Mouse (Mus musculus): ENCODE measurements around the gene Nqo1. TPM values are rescaled to one million over a fixed set of nuclear protein-coding genes. Genes with fewer than 3 reads are reported as not detected.

Gene Nqo1
- polyA plus RNA-seq, 1 experiment from 2014 or later, result 12.5 TPM

DNA sequence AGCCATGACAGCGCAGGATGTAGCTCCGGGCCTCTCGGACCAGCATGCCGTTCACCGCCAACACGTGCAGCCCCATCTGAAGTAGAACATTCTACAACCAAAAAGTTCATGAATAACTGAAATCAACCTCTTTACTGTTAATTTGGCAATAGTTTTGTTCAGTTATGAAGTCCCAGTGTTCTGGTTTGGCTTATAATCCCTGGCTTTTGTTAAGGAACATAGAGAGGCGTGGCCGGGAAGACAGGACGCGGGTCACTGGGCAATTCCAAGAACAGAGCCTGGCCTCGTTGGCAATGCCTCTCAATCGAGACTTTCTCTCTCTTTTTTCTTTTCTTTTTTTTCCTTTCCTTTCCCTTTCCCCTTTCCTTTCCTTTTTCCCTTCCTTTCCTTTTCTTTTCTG, 14.0 kb upstream of the Nqo1 start:
- no peaks in the 10 kb centered on the region for H3K9me3 ChIP-seq (ENCODE audit: control insufficient read depth, low read length)
- H3K9ac ChIP-seq (ENCODE audit: low read depth, low read length), result no peak overlapping the region
- no peak overlapping the region for H3K27ac ChIP-seq (ENCODE audit: low read depth, low read length)
- DNase-seq (ENCODE audit: low spot score) (no peak), ATAC-seq (replicated peaks; ENCODE audit: low FRiP score) (no peak)
- H3K4me1 ChIP-seq (replicated peaks; ENCODE audit: control insufficient read depth, insufficient read depth, low read length), result peaks cover 6% of the 10 kb centered on the region
- no peak overlapping the region for H3K4me2 ChIP-seq
- WGBS, result 95% methylated on average over 12 of the region's 12 CpGs
- no peaks in the 10 kb centered on the region for H3K27me3 ChIP-seq (replicated peaks; ENCODE audit: control insufficient read depth, insufficient read depth, low read length)
- peaks cover 73% of the 10 kb centered on the region for H3K36me3 ChIP-seq (ENCODE audit: control insufficient read depth, insufficient read depth, low read length)
- H3K4me3 ChIP-seq (ENCODE audit: low read depth, low read length), result no peak overlapping the region

DNA sequence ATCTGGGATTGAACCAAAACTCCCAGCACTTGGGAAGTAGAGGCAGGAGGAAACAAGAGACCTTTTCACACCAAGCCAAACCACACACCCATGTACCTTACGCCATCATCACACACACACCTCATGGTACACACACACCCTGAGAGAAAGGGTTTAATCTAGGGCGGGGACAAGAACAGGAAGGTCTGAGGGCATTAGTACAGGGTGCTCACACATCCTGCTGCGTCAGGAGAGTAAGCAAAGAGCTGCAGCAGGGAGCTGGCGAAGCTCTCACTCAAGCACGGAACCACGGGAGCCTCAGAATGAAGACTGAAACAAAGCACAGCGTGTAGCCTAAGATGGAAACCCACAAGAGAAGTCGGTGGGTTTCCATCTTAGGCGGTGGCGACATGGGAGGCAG, 10.9 kb upstream of the Nqo1 start:
- Histone ChIP-seq H3K4me1 (replicated peaks; ENCODE audit: control insufficient read depth, insufficient read depth, low read length) (no peaks in the 10 kb centered on the region), H3K9ac (ENCODE audit: low read depth, low read length) (no peak overlapping the region), H3K27me3 (replicated peaks; ENCODE audit: control insufficient read depth, insufficient read depth, low read length) (no peaks in the 10 kb centered on the region), H3K9me3 (ENCODE audit: control insufficient read depth, low read length) (no peaks in the 10 kb centered on the region), H3K4me2 (no peak overlapping the region), H3K36me3 (ENCODE audit: control insufficient read depth, insufficient read depth, low read length) (peaks cover 58% of the 10 kb centered on the region), H3K27ac (ENCODE audit: low read depth, low read length) (no peak overlapping the region), H3K4me3 (ENCODE audit: low read depth, low read length) (no peak overlapping the region)
- DNase-seq (ENCODE audit: low spot score) (no peak), ATAC-seq (replicated peaks; ENCODE audit: low FRiP score) (no peak)
- WGBS, result 89% methylated on average over 10 of the region's 10 CpGs

DNA sequence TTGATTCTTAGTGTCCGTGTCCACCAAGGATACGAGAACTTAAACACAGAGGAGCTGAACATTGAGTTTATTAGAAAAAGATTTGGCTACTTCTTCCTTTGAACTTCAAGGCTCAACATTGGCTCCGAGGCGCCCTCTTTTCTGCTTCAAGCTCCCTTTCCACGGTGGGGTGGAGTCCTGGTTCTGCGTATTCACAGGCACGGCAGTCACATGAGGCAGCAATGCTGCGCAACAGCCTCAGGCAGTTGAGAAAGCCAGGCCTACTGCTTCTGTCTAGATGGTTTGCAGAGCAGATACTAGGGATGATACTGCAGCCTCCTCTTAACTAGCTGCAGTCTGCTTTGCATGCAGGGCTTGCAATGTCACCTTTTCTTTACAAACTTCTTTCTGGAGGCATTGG, 9.5 kb upstream of the Nqo1 start:
- H3K27ac ChIP-seq (ENCODE audit: low read depth, low read length), result no peak overlapping the region
- H3K27me3 ChIP-seq (replicated peaks; ENCODE audit: control insufficient read depth, insufficient read depth, low read length), result no peaks in the 10 kb centered on the region
- DNase-seq (ENCODE audit: low spot score) (no peak), ATAC-seq (replicated peaks; ENCODE audit: low FRiP score) (no peak)
- H3K4me1 ChIP-seq (replicated peaks; ENCODE audit: control insufficient read depth, insufficient read depth, low read length), result no peaks in the 10 kb centered on the region
- no peak overlapping the region for H3K4me2 ChIP-seq
- no peak overlapping the region for H3K4me3 ChIP-seq (ENCODE audit: low read depth, low read length)
- H3K9ac ChIP-seq (ENCODE audit: low read depth, low read length), result no peak overlapping the region
- 94% methylated on average over 8 of the region's 8 CpGs for WGBS
- H3K9me3 ChIP-seq (ENCODE audit: control insufficient read depth, low read length), result no peaks in the 10 kb centered on the region
- peaks cover 48% of the 10 kb centered on the region for H3K36me3 ChIP-seq (ENCODE audit: control insufficient read depth, insufficient read depth, low read length)

DNA sequence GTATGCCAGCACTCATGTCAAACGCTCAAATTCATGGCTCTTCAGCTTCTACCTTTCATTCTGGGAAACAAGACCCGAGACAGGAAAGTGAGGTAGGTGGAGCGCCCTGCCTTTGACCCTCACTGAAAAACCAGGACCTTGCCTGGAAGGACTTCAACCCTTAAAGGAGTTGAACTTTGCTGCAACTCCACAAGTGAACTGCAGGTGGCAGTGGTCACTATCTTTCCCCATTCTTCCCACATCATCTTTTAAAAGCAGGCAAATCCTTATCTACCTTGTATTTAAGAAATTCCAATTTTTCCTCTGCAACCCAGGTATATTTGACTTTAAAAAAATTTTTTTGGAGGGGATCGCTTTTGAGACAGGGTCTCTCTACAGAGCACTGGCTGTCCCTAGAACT, 8.4 kb upstream of the Nqo1 start:
- ATAC-seq (replicated peaks; ENCODE audit: low FRiP score) (no peak), DNase-seq (ENCODE audit: low spot score) (no peak)
- no peak overlapping the region for H3K4me3 ChIP-seq (ENCODE audit: low read depth, low read length)
- no peaks in the 10 kb centered on the region for H3K4me1 ChIP-seq (replicated peaks; ENCODE audit: control insufficient read depth, insufficient read depth, low read length)
- no peaks in the 10 kb centered on the region for H3K9me3 ChIP-seq (ENCODE audit: control insufficient read depth, low read length)
- H3K27ac ChIP-seq (ENCODE audit: low read depth, low read length), result no peak overlapping the region
- WGBS, result 65% methylated on average over 4 of the region's 4 CpGs
- H3K4me2 ChIP-seq, result no peak overlapping the region
- peaks cover 40% of the 10 kb centered on the region for H3K36me3 ChIP-seq (ENCODE audit: control insufficient read depth, insufficient read depth, low read length)
- H3K27me3 ChIP-seq (replicated peaks; ENCODE audit: control insufficient read depth, insufficient read depth, low read length), result no peaks in the 10 kb centered on the region
- no peak overlapping the region for H3K9ac ChIP-seq (ENCODE audit: low read depth, low read length)

DNA sequence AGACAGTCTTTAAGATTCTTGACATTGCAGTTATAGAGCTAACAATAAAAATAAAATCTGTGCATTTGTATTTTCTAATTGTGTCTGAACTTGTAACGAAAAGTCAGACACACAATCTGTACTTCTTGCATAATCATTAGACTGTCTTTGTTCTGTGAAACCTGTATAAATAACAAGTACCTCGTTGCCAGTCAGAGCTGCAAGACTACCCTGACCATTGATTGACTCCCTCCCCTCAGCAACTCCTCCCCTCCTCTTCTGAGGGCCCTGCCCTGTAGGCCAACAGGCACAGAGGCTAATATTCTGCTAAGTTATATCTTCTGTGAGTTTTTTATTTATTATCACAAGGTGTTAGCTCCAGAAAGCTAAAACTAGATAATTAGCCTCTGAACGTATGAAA, 2.9 kb upstream of the Nqo1 start:
- H3K27me3 ChIP-seq (replicated peaks; ENCODE audit: control insufficient read depth, insufficient read depth, low read length), result no peaks in the 10 kb centered on the region
- H3K9ac ChIP-seq (ENCODE audit: low read depth, low read length), result no peak overlapping the region
- no peaks in the 10 kb centered on the region for H3K9me3 ChIP-seq (ENCODE audit: control insufficient read depth, low read length)
- H3K4me1 ChIP-seq (replicated peaks; ENCODE audit: control insufficient read depth, insufficient read depth, low read length), result peaks cover 20% of the 10 kb centered on the region
- no peak for ATAC-seq (replicated peaks; ENCODE audit: low FRiP score)
- DNase-seq (ENCODE audit: low spot score), result no peak
- no peak overlapping the region for H3K4me3 ChIP-seq (ENCODE audit: low read depth, low read length)
- H3K36me3 ChIP-seq (ENCODE audit: control insufficient read depth, insufficient read depth, low read length), result peaks cover 6% of the 10 kb centered on the region
- 60% methylated on average over 3 of the region's 3 CpGs for WGBS
- no peak overlapping the region for H3K27ac ChIP-seq (ENCODE audit: low read depth, low read length)
- H3K4me2 ChIP-seq, result no peak overlapping the region

DNA sequence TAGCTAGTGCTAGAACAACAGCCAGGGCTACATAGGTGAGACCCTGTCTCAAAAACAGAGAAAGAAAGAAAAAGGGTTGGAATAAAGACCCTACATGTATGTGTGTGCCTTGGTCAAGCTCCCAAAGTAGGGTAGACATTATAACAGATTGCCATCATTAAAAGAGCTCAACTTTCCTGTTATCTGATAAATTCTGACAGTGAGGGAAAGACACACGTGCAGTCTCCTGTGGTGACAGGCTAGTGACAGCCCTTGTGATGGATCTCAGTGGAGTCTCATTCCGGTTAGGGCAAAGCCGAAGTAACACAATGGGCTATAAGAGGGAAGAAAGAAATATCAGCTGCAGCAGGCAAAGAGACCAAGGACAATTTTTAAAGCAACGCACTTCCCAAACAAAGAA, 1.1 kb upstream of the Nqo1 start:
- Histone ChIP-seq H3K27ac (ENCODE audit: low read depth, low read length) (peak overlapping the region; percentile 91), H3K4me2 (peak overlapping the region; percentile 71), H3K4me1 (replicated peaks; ENCODE audit: control insufficient read depth, insufficient read depth, low read length) (peaks cover 20% of the 10 kb centered on the region)

DNA sequence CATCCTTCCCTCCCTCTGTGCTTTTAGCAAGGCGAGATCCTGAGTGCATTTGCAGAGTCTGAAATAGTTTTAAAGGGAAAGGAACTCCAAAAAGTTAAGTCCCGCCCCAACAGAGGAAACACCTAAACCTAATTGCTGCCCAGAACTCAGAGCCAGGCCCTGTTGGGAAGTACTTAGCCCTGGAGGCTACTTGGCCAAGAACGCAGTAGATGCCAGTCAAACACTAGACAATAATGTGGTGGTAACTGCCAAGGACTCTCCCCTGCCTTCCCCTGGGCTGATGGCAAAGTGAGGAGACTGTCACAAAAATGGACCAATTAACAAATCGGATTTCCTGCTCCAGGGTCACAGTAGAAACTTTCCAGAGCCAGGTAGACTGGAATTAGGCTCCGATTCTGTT, 1.1 kb downstream of the Nqo1 start:
- no peak for DNase-seq (ENCODE audit: low spot score)
- H3K9ac ChIP-seq (ENCODE audit: low read depth, low read length), result no peak overlapping the region; the same call in 1 of the 2 replicates
- H3K4me3 ChIP-seq (ENCODE audit: low read depth, low read length), result no peak overlapping the region
- H3K4me1 ChIP-seq (replicated peaks; ENCODE audit: control insufficient read depth, insufficient read depth, low read length), result peaks cover 20% of the 10 kb centered on the region
- no peaks in the 10 kb centered on the region for H3K27me3 ChIP-seq (replicated peaks; ENCODE audit: control insufficient read depth, insufficient read depth, low read length)
- H3K9me3 ChIP-seq (ENCODE audit: control insufficient read depth, low read length), result no peaks in the 10 kb centered on the region
- H3K36me3 ChIP-seq (ENCODE audit: control insufficient read depth, insufficient read depth, low read length), result no peaks in the 10 kb centered on the region
- no peak overlapping the region for H3K27ac ChIP-seq (ENCODE audit: low read depth, low read length)
- 79% methylated on average over 5 of the region's 5 CpGs for whole genome bisulfite sequencing
- ATAC-seq (replicated peaks; ENCODE audit: low FRiP score), result no peak
- peak overlapping the region; percentile 71; the same call in 1 of the 2 replicates for H3K4me2 ChIP-seq

More for the DNA sequence above, 1.1 kb upstream of the Nqo1 start:
- no peak for ATAC-seq (replicated peaks; ENCODE audit: low FRiP score)
- H3K27me3 ChIP-seq (replicated peaks; ENCODE audit: control insufficient read depth, insufficient read depth, low read length), result no peaks in the 10 kb centered on the region
- 61% methylated on average over 4 of the region's 4 CpGs for WGBS
- no peaks in the 10 kb centered on the region for H3K9me3 ChIP-seq (ENCODE audit: control insufficient read depth, low read length)
- no peak for DNase-seq (ENCODE audit: low spot score)
- peak overlapping the region; percentile 67 for H3K9ac ChIP-seq (ENCODE audit: low read depth, low read length)
- H3K36me3 ChIP-seq (ENCODE audit: control insufficient read depth, insufficient read depth, low read length), result peaks cover 2% of the 10 kb centered on the region; the same call in 1 of the 2 replicates
- H3K4me3 ChIP-seq (ENCODE audit: low read depth, low read length), result peak overlapping the region; percentile 38

DNA sequence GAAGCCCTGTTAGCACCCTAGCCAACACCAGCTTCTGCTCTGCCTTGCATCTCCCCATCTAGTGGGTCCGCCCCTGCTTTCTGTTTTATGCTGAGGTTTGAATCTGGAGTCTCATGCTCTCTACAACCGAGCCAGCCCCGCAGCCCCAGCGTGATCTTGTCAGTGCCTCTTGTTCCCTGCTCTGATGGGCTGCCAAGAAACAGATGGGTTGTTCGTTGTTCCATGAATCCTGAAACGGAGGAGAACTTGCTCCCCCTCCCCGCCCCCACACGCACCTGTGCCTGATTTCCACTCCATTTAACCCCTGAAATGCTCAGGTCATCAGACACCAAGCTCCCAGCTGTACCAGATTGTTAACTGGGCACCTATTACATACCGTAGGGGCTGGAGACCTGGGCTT, 3.5 kb downstream of the Nqo1 start:
- Histone ChIP-seq H3K27me3 (replicated peaks; ENCODE audit: control insufficient read depth, insufficient read depth, low read length) (no peaks in the 10 kb centered on the region), H3K9ac (ENCODE audit: low read depth, low read length) (no peak overlapping the region), H3K9me3 (ENCODE audit: control insufficient read depth, low read length) (no peaks in the 10 kb centered on the region), H3K4me3 (ENCODE audit: low read depth, low read length) (no peak overlapping the region), H3K4me2 (no peak overlapping the region), H3K27ac (ENCODE audit: low read depth, low read length) (no peak overlapping the region), H3K4me1 (replicated peaks; ENCODE audit: control insufficient read depth, insufficient read depth, low read length) (peaks cover 12% of the 10 kb centered on the region), H3K36me3 (ENCODE audit: control insufficient read depth, insufficient read depth, low read length) (no peaks in the 10 kb centered on the region)
- 44% methylated on average over 9 of the region's 9 CpGs for WGBS
- ATAC-seq (replicated peaks; ENCODE audit: low FRiP score), result no peak
- no peak for DNase-seq (ENCODE audit: low spot score)

DNA sequence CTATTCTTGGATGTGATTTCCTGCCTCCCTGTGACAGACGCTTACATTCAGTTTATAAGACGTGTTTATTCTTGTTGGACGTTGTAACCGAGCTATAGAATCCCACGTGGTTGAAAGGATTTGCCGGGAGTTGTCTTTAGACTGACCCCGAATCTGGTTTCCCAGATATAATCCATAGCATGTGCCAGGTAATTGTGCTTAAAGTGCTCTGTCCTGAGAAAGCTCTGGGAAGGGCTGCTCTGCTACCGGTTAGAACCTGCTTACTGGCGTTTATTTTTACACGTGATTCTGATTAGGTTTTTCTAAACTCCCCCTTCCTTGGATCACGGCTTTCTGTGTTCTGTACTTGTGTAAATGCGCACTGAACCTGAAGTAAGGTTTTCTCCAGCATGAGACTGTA, 5.3 kb downstream of the Nqo1 start:
- Histone ChIP-seq H3K36me3 (ENCODE audit: control insufficient read depth, insufficient read depth, low read length) (no peaks in the 10 kb centered on the region), H3K4me1 (replicated peaks; ENCODE audit: control insufficient read depth, insufficient read depth, low read length) (0 out of 2 replicates have a peak, but pooled peaks cover 3% of the 10 kb centered on the region), H3K9ac (ENCODE audit: low read depth, low read length) (no peak overlapping the region), H3K4me3 (ENCODE audit: low read depth, low read length) (no peak overlapping the region), H3K4me2 (no peak overlapping the region), H3K9me3 (ENCODE audit: control insufficient read depth, low read length) (no peaks in the 10 kb centered on the region), H3K27me3 (replicated peaks; ENCODE audit: control insufficient read depth, insufficient read depth, low read length) (no peaks in the 10 kb centered on the region), H3K27ac (ENCODE audit: low read depth, low read length) (no peak overlapping the region)
- ATAC-seq (replicated peaks; ENCODE audit: low FRiP score), result no peak
- DNase-seq (ENCODE audit: low spot score), result no peak
- WGBS, result 71% methylated on average over 12 of the region's 12 CpGs
